Mouse (Mus musculus) G1E (cell line): ENCODE measurements around the gene Clec14a. TPM values are rescaled to one million over a fixed set of nuclear protein-coding genes. Genes with fewer than 3 reads are reported as not detected.
"Not testable (repeated sequence)": the region's sequence is repeated elsewhere in the genome, so short reads cannot be mapped to it uniquely, and the experiment has no call there.

Experiments
- ATAC-seq: 2 replicates; pipeline ENCODE4 v1.8.0; 2016; ENCODE audit warnings: mild to moderate bottlenecking; ENCODE audit not compliant: insufficient number of reproducible peaks, poor library complexity, low FRiP score, severe bottlenecking; ENCODE audit errors: extremely low read depth
- DNase-seq: peaks from one replicate; pipeline ENCODE4 v3.0.0; 2012; ENCODE audit warnings: low spot score
- H3K27me3 ChIP-seq: 2 replicates; pipeline ENCODE4 v1.6.1; 2012; ENCODE audit warnings: mild to moderate bottlenecking, low read length, inconsistent platforms; ENCODE audit not compliant: insufficient read depth
- H3K36me3 ChIP-seq: replicated peaks from 2 replicates; pipeline ENCODE3; 2012; ENCODE audit warnings: mild to moderate bottlenecking, inconsistent platforms
- H3K4me1 ChIP-seq: 2 replicates; pipeline ENCODE4 v1.6.1; 2012; ENCODE audit warnings: low read depth, low read length, inconsistent platforms, mixed read lengths; ENCODE audit not compliant: insufficient read depth
- H3K4me3 ChIP-seq: 2 replicates; pipeline ENCODE4 v1.5.1; 2012; ENCODE audit warnings: low read depth, mild to moderate bottlenecking, inconsistent platforms, low read length, moderate library complexity, mixed read lengths
- H3K9me3 ChIP-seq: replicated peaks from 2 replicates; pipeline ENCODE4 v1.6.1; 2012; ENCODE audit warnings: inconsistent platforms
- CTCF ChIP-seq: IDR thresholded peaks from 2 replicates; pipeline ENCODE4 v1.5.1; 2012; ENCODE audit warnings: low read depth, low read length, inconsistent platforms, mixed read lengths
- GATA1 ChIP-seq: IDR thresholded peaks from 2 replicates; pipeline ENCODE4 v1.6.1; 2012; ENCODE audit warnings: borderline replicate concordance, low read length, inconsistent platforms, mixed read lengths
- GATA2 ChIP-seq: IDR thresholded peaks from 2 replicates; pipeline ENCODE4 v1.6.1; 2012; ENCODE audit warnings: low read depth, low read length, inconsistent platforms, borderline replicate concordance
- POLR2AphosphoS5 ChIP-seq: IDR thresholded peaks from 2 replicates; pipeline ENCODE4 v1.6.1; 2012; ENCODE audit warnings: low read depth, low read length, inconsistent platforms; ENCODE audit not compliant: insufficient replicate concordance
- TAL1 ChIP-seq: conservative IDR thresholded peaks from 2 replicates; pipeline ENCODE4 v1.6.1; 2012; ENCODE audit warnings: low read depth, low read length, inconsistent platforms, mixed read lengths
- polyA plus RNA-seq: library from polyadenylated mRNA; stranded (reverse); fragments of >175 nt; gene quantifications from 2 replicates; pipeline ENCODE4 v1.2.3, GENCODE M21; 2012
- total RNA-seq, 2 experiments: library from RNA; stranded (forward) in 1 of 2; stranded (reverse) in 1 of 2; fragments of 200-1000 nt in 1 of 2; fragments of >200 nt in 1 of 2; fragmentation: Nextera tagmentation in 1 of 2; gene quantifications; 2 replicates each; pipeline ENCODE4 v1.2.3; 2014 to 2017

Clec14a gene
- total RNA-seq (2014; fragmentation: Nextera tagmentation): not detected in 2 replicates
- total RNA-seq (2017): 0.16 TPM in 1 of 2 replicates, not detected in the other
- not detected in 2 replicates for polyA plus RNA-seq

- ATAC-seq (no peak), DNase-seq (no peak)
- Histone ChIP-seq H3K36me3 (no peaks in the 10 kb centered on the region), H3K9me3 (peaks cover 13% of the 10 kb centered on the region), H3K27me3 (no peaks in the 10 kb centered on the region), H3K4me1 (no peaks in the 10 kb centered on the region), H3K4me3 (no peak within 1 kb of the TSS)
- no peak for TF ChIP-seq TAL1
- no peak for TF ChIP-seq GATA2
- no peak for TF ChIP-seq POLR2AphosphoS5
- no peak for TF ChIP-seq GATA1
- TF ChIP-seq CTCF: no peak
Observed at GRCm38 (mm10) chr12:58268563-58269501, at the start of gene Clec14a. Gene Clec14a (minus strand): TSS chr12:58269290.

- DNase-seq (no peak), ATAC-seq (no peak)
- TF ChIP-seq TAL1: no peak
- TF ChIP-seq POLR2AphosphoS5: no peak
- TF ChIP-seq GATA1: no peak
- no peak for TF ChIP-seq CTCF
- no peak for TF ChIP-seq GATA2
- Histone ChIP-seq H3K4me1 (no peaks in the 10 kb centered on the region), H3K27me3 (no peaks in the 10 kb centered on the region), H3K9me3 (0 out of 2 replicates have a peak, but pooled peaks cover 2% of the 10 kb centered on the region), H3K4me3 (no peak overlapping the region), H3K36me3 (no peaks in the 10 kb centered on the region)
Observed at GRCm38 (mm10) chr12:58307835-58308234, 38.7 kb upstream of the Clec14a start.

DNA sequence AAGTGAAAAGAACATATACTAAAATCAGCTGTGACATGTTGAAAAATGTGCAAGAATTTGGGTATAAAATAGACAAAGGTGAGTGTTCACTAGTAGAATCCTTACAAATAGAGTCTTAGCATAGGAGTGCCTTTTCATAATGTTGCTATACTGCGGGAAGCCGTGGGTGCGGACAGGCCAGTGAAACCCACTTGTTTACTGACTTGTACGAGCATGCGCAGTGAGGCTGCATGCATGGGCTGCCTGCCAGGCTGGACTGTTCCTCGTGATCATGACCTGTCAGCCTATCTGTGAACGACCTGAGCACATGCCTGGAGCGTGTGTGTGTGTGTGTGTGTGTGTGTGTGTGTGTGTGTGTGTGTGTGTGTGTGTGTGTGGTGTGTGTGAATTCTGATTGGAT, 37.3 kb upstream of the Clec14a start:
- not testable (repeated sequence) for H3K27me3 ChIP-seq, H3K4me1 ChIP-seq, H3K9me3 ChIP-seq, H3K36me3 ChIP-seq, DNase-seq, ATAC-seq, H3K4me3 ChIP-seq

DNA sequence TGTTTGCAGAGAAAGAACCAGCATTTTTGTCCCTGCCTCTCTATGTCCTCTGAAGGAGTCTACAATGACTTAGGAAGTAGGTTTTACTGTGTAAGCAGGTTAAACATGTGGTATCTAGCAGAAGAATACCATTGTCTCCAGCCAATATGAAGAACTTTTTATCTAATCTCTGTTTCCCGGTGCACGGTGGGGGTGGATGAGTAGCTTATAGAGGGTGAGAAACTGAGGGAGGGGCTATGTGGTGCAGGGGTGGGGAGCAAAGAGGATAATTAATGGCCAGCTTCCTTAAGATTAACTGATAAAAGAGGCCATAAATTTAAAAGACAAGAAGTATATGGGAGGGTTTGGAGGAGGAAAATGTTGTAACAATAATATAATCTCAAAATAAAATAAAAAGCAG, 36.5 kb upstream of the Clec14a start:
- H3K4me1 ChIP-seq: no peaks in the 10 kb centered on the region
- DNase-seq (no peak), ATAC-seq (no peak)
- 0 out of 2 replicates have a peak, but pooled peaks cover 2% of the 10 kb centered on the region for H3K9me3 ChIP-seq
- no peak overlapping the region for H3K4me3 ChIP-seq
- TF ChIP-seq POLR2AphosphoS5 (no peak), GATA2 (no peak), CTCF (no peak)
- H3K36me3 ChIP-seq: no peaks in the 10 kb centered on the region
- no peaks in the 10 kb centered on the region for H3K27me3 ChIP-seq

GRCm38 (mm10) chr12:58296980-58297379, 27.9 kb upstream of the Clec14a start:
- TF ChIP-seq GATA2 (no peak), POLR2AphosphoS5 (no peak), GATA1 (no peak), CTCF (no peak), TAL1 (no peak)
- no peak for DNase-seq
- no peak for ATAC-seq
- H3K4me1 ChIP-seq: no peaks in the 10 kb centered on the region
- H3K4me3 ChIP-seq: no peak overlapping the region
- no peaks in the 10 kb centered on the region for H3K27me3 ChIP-seq
- H3K36me3 ChIP-seq: no peaks in the 10 kb centered on the region
- no peaks in the 10 kb centered on the region for H3K9me3 ChIP-seq

GRCm38 (mm10) chr12:58285912-58286311, 16.8 kb upstream of the Clec14a start:
- H3K27me3 ChIP-seq: no peaks in the 10 kb centered on the region
- H3K4me3 ChIP-seq: no peak overlapping the region
- no peak for TF ChIP-seq GATA2
- TF ChIP-seq TAL1: no peak
- TF ChIP-seq POLR2AphosphoS5: no peak
- TF ChIP-seq CTCF: no peak
- TF ChIP-seq GATA1: no peak
- ATAC-seq: no peak; the same call in 1 of the 2 replicates
- H3K9me3 ChIP-seq: no peaks in the 10 kb centered on the region
- no peaks in the 10 kb centered on the region for H3K36me3 ChIP-seq
- DNase-seq: no peak
- no peaks in the 10 kb centered on the region for H3K4me1 ChIP-seq

DNA sequence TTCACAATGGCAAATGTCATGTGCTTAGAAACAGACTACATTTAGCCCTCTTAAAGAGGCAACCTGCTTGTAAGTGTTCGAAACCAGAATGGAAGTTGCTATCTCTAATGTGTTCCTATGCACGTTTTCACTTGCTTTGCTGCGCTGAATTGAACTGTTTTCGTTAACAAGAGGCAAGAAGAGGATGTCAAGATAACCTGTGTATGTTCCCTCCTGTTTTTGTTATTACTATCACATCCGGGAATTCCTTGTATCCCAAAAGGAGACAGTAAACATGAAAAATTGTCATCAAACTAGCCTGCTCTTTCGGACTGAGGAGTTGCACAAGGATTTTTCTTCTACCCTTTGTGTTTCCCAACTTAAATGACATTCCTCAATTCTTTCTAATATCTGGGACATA, 1.4 kb upstream of the Clec14a start:
- H3K27me3 ChIP-seq: no peaks in the 10 kb centered on the region
- peaks cover 13% of the 10 kb centered on the region for H3K9me3 ChIP-seq
- no peak for ATAC-seq
- no peaks in the 10 kb centered on the region for H3K36me3 ChIP-seq
- H3K4me3 ChIP-seq: no peak overlapping the region
- DNase-seq: no peak
- no peak for TF ChIP-seq TAL1
- no peak for TF ChIP-seq GATA2
- no peak for TF ChIP-seq GATA1
- TF ChIP-seq POLR2AphosphoS5: no peak
- TF ChIP-seq CTCF: no peak
- H3K4me1 ChIP-seq: no peaks in the 10 kb centered on the region
